Mouse (Mus musculus): Measurements from ENCODE around the gene Hoxd4. TPM values are rescaled to one million over a fixed set of nuclear protein-coding genes. Genes with fewer than 3 reads are reported as not detected.

Hoxd4 gene
- polyA plus RNA-seq, 1 experiment: 20.3 TPM

GRCm38 (mm10) chr2:74669230-74669578 is 42.5 kb upstream of the Hoxd4 start:
- WGBS: 10% methylated on average over 3 of the region's 3 CpGs
- no peaks in the 10 kb centered on the region for H3K36me3 ChIP-seq (ENCODE audit: control insufficient read depth, insufficient read depth, low read length)
- H3K4me3 ChIP-seq (ENCODE audit: insufficient read depth, low read depth, low read length): no peak overlapping the region
- peaks cover 11% of the 10 kb centered on the region for H3K27me3 ChIP-seq (replicated peaks; ENCODE audit: control insufficient read depth, insufficient read depth, low read length)
- H3K4me1 ChIP-seq (ENCODE audit: control insufficient read depth, insufficient read depth, low read length): no peaks in the 10 kb centered on the region
- no peak overlapping the region for H3K27ac ChIP-seq (ENCODE audit: insufficient read depth, low read depth, low read length)
- no peak for TF ChIP-seq POLR2A (IDR thresholded peaks at IDR 0.05; ENCODE audit: low read depth, low read length)
- no peak for TF ChIP-seq CTCF (conservative IDR thresholded peaks at IDR 0.05; ENCODE audit: insufficient read depth, insufficient read length, low read depth, low read length)
- no peak for DNase-seq

GRCm38 (mm10) chr2:74669650-74670235 is 42.0 kb upstream of the Hoxd4 start:
- H3K4me1 ChIP-seq (ENCODE audit: control insufficient read depth, insufficient read depth, low read length): no peaks in the 10 kb centered on the region
- 20% methylated on average over 14 of the region's 14 CpGs for WGBS
- no peak for DNase-seq
- H3K27ac ChIP-seq (ENCODE audit: insufficient read depth, low read depth, low read length): no peak overlapping the region
- H3K27me3 ChIP-seq (replicated peaks; ENCODE audit: control insufficient read depth, insufficient read depth, low read length): peaks cover 11% of the 10 kb centered on the region
- no peak overlapping the region for H3K4me3 ChIP-seq (ENCODE audit: insufficient read depth, low read depth, low read length)
- no peaks in the 10 kb centered on the region for H3K36me3 ChIP-seq (ENCODE audit: control insufficient read depth, insufficient read depth, low read length)
- TF ChIP-seq CTCF (conservative IDR thresholded peaks at IDR 0.05; ENCODE audit: insufficient read depth, insufficient read length, low read depth, low read length) (no peak), POLR2A (IDR thresholded peaks at IDR 0.05; ENCODE audit: low read depth, low read length) (no peak)

GRCm38 (mm10) chr2:74670632-74671188 is 41.0 kb upstream of the Hoxd4 start:
- Histone ChIP-seq H3K27ac (ENCODE audit: insufficient read depth, low read depth, low read length) (no peak overlapping the region), H3K36me3 (ENCODE audit: control insufficient read depth, insufficient read depth, low read length) (no peaks in the 10 kb centered on the region), H3K27me3 (replicated peaks; ENCODE audit: control insufficient read depth, insufficient read depth, low read length) (peaks cover 11% of the 10 kb centered on the region), H3K4me1 (ENCODE audit: control insufficient read depth, insufficient read depth, low read length) (no peaks in the 10 kb centered on the region), H3K4me3 (ENCODE audit: insufficient read depth, low read depth, low read length) (no peak overlapping the region)
- no peak for DNase-seq
- 32% methylated on average over 3 of the region's 3 CpGs for WGBS
- TF ChIP-seq POLR2A (IDR thresholded peaks at IDR 0.05; ENCODE audit: low read depth, low read length): no peak
- TF ChIP-seq CTCF (conservative IDR thresholded peaks at IDR 0.05; ENCODE audit: insufficient read depth, insufficient read length, low read depth, low read length): no peak

- Histone ChIP-seq H3K4me1 (ENCODE audit: control insufficient read depth, insufficient read depth, low read length) (no peaks in the 10 kb centered on the region), H3K36me3 (ENCODE audit: control insufficient read depth, insufficient read depth, low read length) (no peaks in the 10 kb centered on the region), H3K27ac (ENCODE audit: insufficient read depth, low read depth, low read length) (no peak overlapping the region), H3K4me3 (ENCODE audit: insufficient read depth, low read depth, low read length) (no peak overlapping the region), H3K27me3 (replicated peaks; ENCODE audit: control insufficient read depth, insufficient read depth, low read length) (peaks cover 11% of the 10 kb centered on the region)
- 75% methylated on average over 5 of the region's 5 CpGs for WGBS
- DNase-seq: no peak
- TF ChIP-seq CTCF (conservative IDR thresholded peaks at IDR 0.05; ENCODE audit: insufficient read depth, insufficient read length, low read depth, low read length): no peak
These were observed 39.9 kb upstream of the Hoxd4 start for GRCm38 (mm10) chr2:74671847-74672246.

- peak; percentile 63 for DNase-seq
- Histone ChIP-seq H3K27me3 (replicated peaks; ENCODE audit: control insufficient read depth, insufficient read depth, low read length) (peaks cover 9% of the 10 kb centered on the region), H3K27ac (ENCODE audit: insufficient read depth, low read depth, low read length) (no peak overlapping the region), H3K4me3 (ENCODE audit: insufficient read depth, low read depth, low read length) (peak overlapping the region; percentile 36; the same call in 1 of the 2 replicates), H3K4me1 (ENCODE audit: control insufficient read depth, insufficient read depth, low read length) (no peaks in the 10 kb centered on the region), H3K36me3 (ENCODE audit: control insufficient read depth, insufficient read depth, low read length) (no peaks in the 10 kb centered on the region)
- TF ChIP-seq CTCF (conservative IDR thresholded peaks at IDR 0.05; ENCODE audit: insufficient read depth, insufficient read length, low read depth, low read length) (peak; percentile 66), POLR2A (IDR thresholded peaks at IDR 0.05; ENCODE audit: low read depth, low read length) (no peak)
- WGBS: 24% methylated on average over 40 of the region's 40 CpGs
These were observed 39.0 kb upstream of the Hoxd4 start for GRCm38 (mm10) chr2:74672481-74673362.

- no peak for TF ChIP-seq CTCF (conservative IDR thresholded peaks at IDR 0.05; ENCODE audit: insufficient read depth, insufficient read length, low read depth, low read length)
- TF ChIP-seq POLR2A (IDR thresholded peaks at IDR 0.05; ENCODE audit: low read depth, low read length): no peak
- no peak for DNase-seq
- Histone ChIP-seq H3K4me3 (ENCODE audit: insufficient read depth, low read depth, low read length) (no peak overlapping the region), H3K4me1 (ENCODE audit: control insufficient read depth, insufficient read depth, low read length) (no peaks in the 10 kb centered on the region), H3K36me3 (ENCODE audit: control insufficient read depth, insufficient read depth, low read length) (no peaks in the 10 kb centered on the region), H3K27ac (ENCODE audit: insufficient read depth, low read depth, low read length) (no peak overlapping the region), H3K27me3 (replicated peaks; ENCODE audit: control insufficient read depth, insufficient read depth, low read length) (peaks cover 4% of the 10 kb centered on the region)
- 34% methylated on average over 24 of the region's 24 CpGs for WGBS
These were observed 37.8 kb upstream of the Hoxd4 start for GRCm38 (mm10) chr2:74673835-74674425.
